Mouse (Mus musculus): Measurements from ENCODE around the gene Nrbf2.

- TF ChIP-seq CTCF (conservative IDR thresholded peaks at IDR 0.05; ENCODE audit: insufficient read depth, insufficient read length, low read depth, low read length) (no peak), POLR2A (IDR thresholded peaks at IDR 0.05; ENCODE audit: low read depth, low read length) (no peak)
Measured at GRCm38 (mm10) chr10:67324036-67324435, 38.9 kb upstream of the Nrbf2 start.

Data from kidney, adult 2 months (tissue).